ENCODE assay signal across 8 mouse cellular contexts in genomic region chr13:72628935-72629631, GRCm38 (mm10). TPM values are rescaled to one million over a fixed set of nuclear protein-coding genes. Genes with fewer than 3 reads are reported as not detected.
A peak's percentile ranks its signal among the peaks of the same experiment; 100 is the strongest.
DNase-seq lines count a peak whose midpoint lies in the region; ATAC-seq lines count a peak whose summit lies in the region.

No protein-coding gene starts in this region.

- peak overlapping the region; percentile 79 for H3K4me2 ChIP-seq in liver, embryonic 11.5 days
- peak overlapping the region; percentile 91 for H3K4me2 ChIP-seq in embryonic facial prominence, embryonic 13.5 days
- H3K4me2 ChIP-seq in hindbrain, embryonic 16.5 days (ENCODE audit: low read length), result peak overlapping the region; percentile 60
- H3K4me2 ChIP-seq in midbrain, embryonic 15.5 days, result peak overlapping the region; percentile 69

- H3K4me3 ChIP-seq in liver, embryonic 11.5 days (ENCODE audit: low read depth, low read length), result peak overlapping the region; percentile 55
- peak overlapping the region; percentile 59 for H3K4me3 ChIP-seq in embryonic facial prominence, embryonic 13.5 days
- H3K4me3 ChIP-seq in hindbrain, embryonic 16.5 days (ENCODE audit: low read length), result peak overlapping the region; percentile 50
- peak overlapping the region; percentile 57 for H3K4me3 ChIP-seq in midbrain, embryonic 15.5 days

- no peak overlapping the region for H3K27ac ChIP-seq in liver, embryonic 11.5 days (ENCODE audit: low read depth, low read length)
- H3K27ac ChIP-seq in embryonic facial prominence, embryonic 13.5 days, result no peak overlapping the region; the same call in 1 of the 2 replicates
- peak overlapping the region; percentile 79 for H3K27ac ChIP-seq in hindbrain, embryonic 16.5 days (ENCODE audit: low read depth, low read length)
- peak overlapping the region; percentile 92 for H3K27ac ChIP-seq in midbrain, embryonic 15.5 days

- H3K27me3 ChIP-seq in liver, embryonic 11.5 days (replicated peaks; ENCODE audit: control insufficient read depth, insufficient read depth, low read length), result peaks cover 98% of the 10 kb centered on the region
- H3K27me3 ChIP-seq in embryonic facial prominence, embryonic 13.5 days, result peaks cover 97% of the 10 kb centered on the region
- H3K27me3 ChIP-seq in hindbrain, embryonic 16.5 days (replicated peaks; ENCODE audit: control insufficient read depth, insufficient read depth, low read length), result peaks cover 15% of the 10 kb centered on the region
- peaks cover 23% of the 10 kb centered on the region for H3K27me3 ChIP-seq in midbrain, embryonic 15.5 days (replicated peaks)

- no peaks in the 10 kb centered on the region for H3K9me3 ChIP-seq in liver, embryonic 11.5 days (ENCODE audit: control insufficient read depth, low read length)
- no peaks in the 10 kb centered on the region for H3K9me3 ChIP-seq in embryonic facial prominence, embryonic 13.5 days
- H3K9me3 ChIP-seq in hindbrain, embryonic 16.5 days (ENCODE audit: control insufficient read depth, low read length), result no peaks in the 10 kb centered on the region
- no peaks in the 10 kb centered on the region for H3K9me3 ChIP-seq in midbrain, embryonic 15.5 days

- H3K4me1 ChIP-seq in liver, embryonic 11.5 days (replicated peaks; ENCODE audit: control insufficient read depth, insufficient read depth, low read length), result 0 out of 2 replicates have a peak, but pooled peaks cover 5% of the 10 kb centered on the region
- peaks cover 37% of the 10 kb centered on the region for H3K4me1 ChIP-seq in embryonic facial prominence, embryonic 13.5 days
- H3K4me1 ChIP-seq in hindbrain, embryonic 16.5 days (ENCODE audit: control insufficient read depth, insufficient read depth, low read depth, low read length), result peaks cover 13% of the 10 kb centered on the region
- peaks cover 34% of the 10 kb centered on the region for H3K4me1 ChIP-seq in midbrain, embryonic 15.5 days

- no peak for DNase-seq in liver, embryonic 11.5 days (ENCODE audit: low spot score)
- DNase-seq in liver, result no peak
- DNase-seq in right cerebral cortex, adult 18-20 months, result no peak
- no peak for DNase-seq in thymus, postnatal 14 days

- ATAC-seq in liver, embryonic 11.5 days (replicated peaks; ENCODE audit: low FRiP score), result peak; percentile 32
- no peak for ATAC-seq in embryonic facial prominence, embryonic 13.5 days (ENCODE audit: insufficient number of reproducible peaks, insufficient read depth, low FRiP score, low TSS enrichment, low read depth)
- peak; percentile 5; the same call in 1 of the 2 replicates for ATAC-seq in hindbrain, embryonic 16.5 days
- peak; percentile 37 for ATAC-seq in midbrain, embryonic 15.5 days (replicated peaks)
- no peak for ATAC-seq in inflammation-experienced regulatory T-cells, adult 6 months

- no peak overlapping the region for H3K9ac ChIP-seq in liver, embryonic 11.5 days (ENCODE audit: low read depth, low read length)
- H3K9ac ChIP-seq in embryonic facial prominence, embryonic 13.5 days, result peak overlapping the region; percentile 70
- peak overlapping the region; percentile 69 for H3K9ac ChIP-seq in hindbrain, embryonic 16.5 days (ENCODE audit: low read depth, low read length)
- H3K9ac ChIP-seq in midbrain, embryonic 15.5 days, result peak overlapping the region; percentile 78

- WGBS in liver, embryonic 11.5 days, result 1% methylated on average over 81 of the region's 88 CpGs
- WGBS in embryonic facial prominence, embryonic 13.5 days, result under 1% methylated on average over 87 of the region's 88 CpGs
- WGBS in hindbrain, embryonic 16.5 days, result under 1% methylated on average over 78 of the region's 88 CpGs
- under 1% methylated on average over 86 of the region's 88 CpGs for WGBS in midbrain, embryonic 15.5 days

- no peaks in the 10 kb centered on the region for H3K36me3 ChIP-seq in liver, embryonic 11.5 days (ENCODE audit: control insufficient read depth, insufficient read depth, low read length)
- no peaks in the 10 kb centered on the region for H3K36me3 ChIP-seq in embryonic facial prominence, embryonic 13.5 days
- H3K36me3 ChIP-seq in hindbrain, embryonic 16.5 days (ENCODE audit: control insufficient read depth, insufficient read depth, low read length), result no peaks in the 10 kb centered on the region
- no peaks in the 10 kb centered on the region for H3K36me3 ChIP-seq in midbrain, embryonic 15.5 days (replicated peaks)

RNA-seq across cellular contexts. Expression of gene Irx2, which starts 0.5 kb away (rescaled TPM):
- polyA plus RNA-seq in liver, embryonic 11.5 days (2014; fragmentation: Nextera tagmentation; extraction: Ambion mirVana), result 0.53 and 1.0 TPM in 2 replicates
- 16.7 and 22.1 TPM in 2 replicates for polyA plus RNA-seq in embryonic facial prominence, embryonic 13.5 days (2015; fragmentation: Nextera tagmentation; extraction: Ambion mirVana)
- polyA plus RNA-seq in hindbrain, embryonic 16.5 days (2015; fragmentation: Nextera tagmentation; extraction: Ambion mirVana), result 19.3 and 22.6 TPM in 2 replicates
- 41.5 and 52.6 TPM in 2 replicates for polyA plus RNA-seq in midbrain, embryonic 15.5 days (2015; fragmentation: Nextera tagmentation; extraction: Ambion mirVana)
- polyA plus RNA-seq in inflammation-experienced regulatory T-cells, adult 6 months (2017; shearing (Covaris generic)), result not detected

Comparison
In these comparisons a context has a peak if more than half of its experiments do, and no peak if none do; other contexts are left out.
1. ATAC-seq: peak in liver, embryonic 11.5 days (single experiment), hindbrain, embryonic 16.5 days (single experiment) and midbrain, embryonic 15.5 days (single experiment); none in embryonic facial prominence, embryonic 13.5 days (single experiment) and inflammation-experienced regulatory T-cells, adult 6 months (single experiment).
2. H3K27ac ChIP-seq: peak in hindbrain, embryonic 16.5 days (single experiment) and midbrain, embryonic 15.5 days (single experiment); none in liver, embryonic 11.5 days (single experiment) and embryonic facial prominence, embryonic 13.5 days (single experiment).
3. Peak in every context shown above with its lines, with median percentiles within 50 percentile points of each other: H3K4me2 ChIP-seq and H3K4me3 ChIP-seq.